Mouse (Mus musculus) heart, embryonic 15.5 days (tissue): ENCODE measurements around the gene Zfp69. TPM values are rescaled to one million over a fixed set of nuclear protein-coding genes. Genes with fewer than 3 reads are reported as not detected.
A peak's percentile ranks its signal among the peaks of the same experiment; 100 is the strongest.

ENCODE experiments used
- ATAC-seq: fragments of 200-750 bp; cut with Nextera tagmentation; replicated peaks from 2 replicates; pipeline ENCODE4 v1.8.0; 2017; ENCODE audit warnings: low read depth, moderate TSS enrichment; ENCODE audit not compliant: insufficient number of reproducible peaks, insufficient read depth, low FRiP score
- H3K27ac ChIP-seq: fragments of 300-500 bp; sonication (generic); 2 replicates; pipeline ENCODE4 v1.5.1; 2015; ENCODE audit warnings: mild to moderate bottlenecking, inconsistent platforms
- H3K27me3 ChIP-seq: fragments of 300-500 bp; sonication (generic); 2 replicates; pipeline ENCODE4 v1.6.1; 2015; ENCODE audit warnings: inconsistent platforms
- H3K36me3 ChIP-seq: fragments of 300-500 bp; sonication (generic); 2 replicates; pipeline ENCODE4 v1.6.1; 2015; ENCODE audit warnings: mild to moderate bottlenecking, inconsistent platforms
- H3K4me1 ChIP-seq: fragments of 300-500 bp; sonication (generic); replicated peaks from 2 replicates; pipeline ENCODE4 v1.6.1; 2015; ENCODE audit warnings: inconsistent platforms
- H3K4me2 ChIP-seq: fragments of 300-500 bp; sonication (generic); 2 replicates; pipeline ENCODE4 v1.6.1; 2015; ENCODE audit warnings: inconsistent platforms, mild to moderate bottlenecking, moderate library complexity
- H3K4me3 ChIP-seq: fragments of 300-500 bp; sonication (generic); 2 replicates; pipeline ENCODE4 v1.5.1; 2015; ENCODE audit warnings: mild to moderate bottlenecking, inconsistent platforms
- H3K9ac ChIP-seq: fragments of 300-500 bp; sonication (generic); 2 replicates; pipeline ENCODE4 v1.6.1; 2015; ENCODE audit warnings: mild to moderate bottlenecking, inconsistent platforms
- H3K9me3 ChIP-seq: fragments of 300-500 bp; sonication (generic); replicated peaks from 2 replicates; pipeline ENCODE4 v1.6.1; 2016; ENCODE audit warnings: inconsistent platforms
- WGBS: fragments of 180-500 bp; shearing (Covaris S2); methylation state at CpG from one replicate; pipeline ENCODE4 v1.1.7; 2015; ENCODE audit warnings: mixed read lengths; 5-methylcytosine and 5-hydroxymethylcytosine counted together
- polyA plus RNA-seq: library from polyadenylated mRNA; unstranded; fragments of >200 nt; fragmentation: Nextera tagmentation; extraction: Ambion mirVana; gene quantifications from 2 replicates; pipeline ENCODE4 v1.2.1, GENCODE M21; 2015

Zfp69 gene
- polyA plus RNA-seq, 1 experiment from 2014 or later, result 10.7 TPM

DNA sequence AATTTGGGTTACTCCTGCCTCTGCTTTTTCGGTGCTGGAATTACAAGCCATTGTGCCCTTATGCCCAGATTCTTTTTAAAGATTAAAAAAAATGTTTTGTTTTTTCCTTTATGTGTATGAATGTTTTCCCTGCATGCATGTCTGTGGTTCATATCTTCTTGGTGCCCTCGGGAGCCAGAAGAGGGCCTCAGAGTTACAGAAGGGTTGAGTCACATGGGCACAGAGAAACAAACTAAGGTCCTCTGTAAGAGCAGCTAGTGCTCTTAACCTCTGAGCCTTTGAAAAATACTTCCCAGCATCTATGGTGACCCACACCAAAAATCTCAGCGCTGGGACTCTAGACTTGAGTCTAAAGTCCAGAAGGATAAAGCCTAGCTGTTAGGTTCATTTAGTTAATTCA lies 26.1 kb downstream of the Zfp69 start:
- Histone ChIP-seq H3K4me2 (peak overlapping the region; percentile 65), H3K36me3 (peaks cover 19% of the 10 kb centered on the region), H3K27me3 (no peaks in the 10 kb centered on the region), H3K27ac (peak overlapping the region; percentile 87), H3K9me3 (no peaks in the 10 kb centered on the region), H3K4me3 (peak overlapping the region; percentile 62), H3K4me1 (peaks cover 12% of the 10 kb centered on the region; the same call in 1 of the 2 replicates), H3K9ac (peak overlapping the region; percentile 60)
- ATAC-seq, result 0 out of 2 replicates have a peak, but pooled peaks have one; percentile 55
- 17% methylated on average over 3 of the region's 3 CpGs for WGBS

DNA sequence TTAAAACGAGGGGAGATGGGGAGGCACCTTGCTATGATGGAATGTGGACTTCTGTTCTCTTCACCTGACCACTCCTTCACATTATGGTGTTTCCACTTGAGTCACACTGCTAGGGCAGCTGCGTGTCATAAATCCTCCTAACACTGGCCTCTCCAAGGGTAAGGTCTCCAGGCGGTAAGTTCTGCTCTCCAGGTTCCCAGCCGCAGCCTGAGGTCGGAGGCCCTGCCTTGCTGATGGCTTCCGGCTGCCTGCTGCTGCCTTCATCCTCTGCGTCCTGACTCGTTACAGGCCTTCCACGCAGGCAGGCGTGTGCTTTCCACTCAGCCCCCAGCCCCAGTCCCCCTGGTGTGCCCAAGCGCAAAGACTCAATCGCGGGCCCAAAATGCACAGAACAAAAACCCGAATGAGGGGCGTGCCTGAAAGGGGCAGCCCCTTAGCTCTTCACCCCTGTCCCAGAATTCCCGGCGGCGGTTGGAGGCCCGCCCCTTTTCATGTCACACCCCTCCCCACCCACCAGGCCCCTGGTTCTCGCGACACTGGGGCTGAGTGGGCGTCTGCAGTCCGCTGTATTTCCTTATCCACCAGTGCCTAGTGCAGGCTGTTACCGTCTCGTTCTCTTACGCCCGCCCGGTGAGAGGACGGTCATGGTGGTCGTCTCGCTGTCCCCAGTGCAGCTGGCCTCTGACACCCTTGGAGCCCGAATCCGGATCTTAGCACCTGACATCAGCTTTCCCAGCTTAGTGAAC lies 26.8 kb downstream of the Zfp69 start, which contains the start of gene Exo5:
Gene Exo5, minus strand, starts transcription at position 464 of the 746 bp plus-strand sequence.
- peaks cover 12% of the 10 kb centered on the region; the same call in 1 of the 2 replicates for H3K4me1 ChIP-seq
- peak; percentile 97 for ATAC-seq
- no peaks in the 10 kb centered on the region for H3K9me3 ChIP-seq
- peak within 1 kb of the TSS; percentile 60 for H3K9ac ChIP-seq
- under 1% methylated on average over 33 of the region's 33 CpGs for WGBS
- H3K4me2 ChIP-seq, result peak within 1 kb of the TSS; percentile 65
- H3K4me3 ChIP-seq, result peak within 1 kb of the TSS; percentile 62
- peak within 1 kb of the TSS; percentile 87 for H3K27ac ChIP-seq
- no peaks in the 10 kb centered on the region for H3K27me3 ChIP-seq
- peaks cover 17% of the 10 kb centered on the region for H3K36me3 ChIP-seq

DNA sequence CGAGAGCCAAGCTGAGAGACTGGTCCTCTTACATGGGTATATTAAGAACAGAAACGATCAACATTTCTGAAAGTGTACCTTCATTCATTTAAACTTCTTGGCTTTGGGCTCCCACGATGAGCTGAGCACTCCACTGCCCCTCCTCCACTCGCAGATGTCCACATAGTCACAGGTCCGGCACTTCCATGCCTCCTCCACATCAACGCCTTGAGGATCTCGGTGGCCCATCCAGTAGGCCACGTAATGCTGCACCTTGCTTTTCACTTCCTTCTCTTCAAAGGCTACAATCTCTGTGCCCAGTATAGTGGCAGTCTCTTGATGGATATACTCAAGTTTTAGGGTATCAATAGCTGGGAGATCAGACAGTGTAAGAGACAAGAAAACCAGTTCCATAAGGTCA lies 30.0 kb downstream of the Zfp69 start:
- no peak overlapping the region for H3K4me2 ChIP-seq
- ATAC-seq, result no peak
- H3K27ac ChIP-seq, result no peak overlapping the region
- H3K9me3 ChIP-seq, result no peaks in the 10 kb centered on the region
- WGBS, result 96% methylated on average over 8 of the region's 8 CpGs
- H3K4me1 ChIP-seq, result peaks cover 12% of the 10 kb centered on the region; the same call in 1 of the 2 replicates
- no peaks in the 10 kb centered on the region for H3K27me3 ChIP-seq
- no peak overlapping the region for H3K4me3 ChIP-seq
- no peak overlapping the region for H3K9ac ChIP-seq
- H3K36me3 ChIP-seq, result peaks cover 17% of the 10 kb centered on the region

DNA sequence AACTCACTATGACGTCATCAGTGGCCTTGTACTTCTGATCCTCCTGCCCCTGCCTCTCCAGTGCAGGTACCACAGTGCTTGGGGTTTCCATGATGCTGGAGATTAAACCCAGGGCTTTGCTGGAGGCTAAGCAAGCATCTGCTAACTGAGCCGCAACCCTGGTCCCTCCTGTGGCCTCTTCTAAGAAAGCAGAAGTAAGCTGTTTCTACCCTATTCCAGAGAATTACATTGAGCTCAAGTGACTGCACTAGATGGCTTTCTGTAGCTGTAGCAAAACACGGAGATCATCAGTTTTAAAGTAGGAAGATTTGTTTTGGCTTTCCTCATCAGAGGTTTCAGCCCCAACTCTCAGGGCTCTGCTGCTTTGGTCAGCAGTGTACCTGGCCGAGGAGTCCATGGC lies 37.0 kb downstream of the Zfp69 start:
- WGBS, result 68% methylated on average over 4 of the region's 4 CpGs
- Histone ChIP-seq H3K4me1 (no peaks in the 10 kb centered on the region), H3K36me3 (no peaks in the 10 kb centered on the region), H3K27ac (no peak overlapping the region), H3K4me2 (no peak overlapping the region), H3K27me3 (0 out of 2 replicates have a peak, but pooled peaks cover 5% of the 10 kb centered on the region), H3K9ac (no peak overlapping the region), H3K9me3 (no peaks in the 10 kb centered on the region), H3K4me3 (no peak overlapping the region)
- ATAC-seq, result no peak

DNA sequence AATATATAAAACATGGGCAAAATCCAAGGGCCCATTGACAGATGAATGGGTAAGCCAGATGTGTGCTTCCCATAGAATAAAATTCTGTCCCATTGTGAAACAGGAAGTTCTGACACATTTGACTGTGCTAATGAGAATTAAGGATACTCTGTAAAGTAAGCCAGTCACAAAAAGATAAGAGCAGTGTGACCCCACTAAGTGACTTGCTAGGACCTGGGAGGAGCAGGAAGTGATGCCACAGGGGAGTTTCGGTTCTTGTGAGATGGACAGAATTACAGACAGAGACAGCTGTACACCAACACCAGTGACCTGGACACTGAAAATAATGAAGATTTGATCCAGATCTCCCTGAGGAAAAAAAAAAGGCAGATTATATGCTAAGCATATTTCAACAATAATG lies 37.6 kb downstream of the Zfp69 start:
- no peak overlapping the region for H3K4me3 ChIP-seq
- no peak overlapping the region for H3K27ac ChIP-seq
- H3K4me2 ChIP-seq, result no peak overlapping the region
- no peaks in the 10 kb centered on the region for H3K4me1 ChIP-seq
- no peak overlapping the region for H3K9ac ChIP-seq
- H3K27me3 ChIP-seq, result 0 out of 2 replicates have a peak, but pooled peaks cover 5% of the 10 kb centered on the region
- no peaks in the 10 kb centered on the region for H3K9me3 ChIP-seq
- no peaks in the 10 kb centered on the region for H3K36me3 ChIP-seq
- WGBS, result 45% methylated on average over 1 of the region's 1 CpGs
- no peak for ATAC-seq

DNA sequence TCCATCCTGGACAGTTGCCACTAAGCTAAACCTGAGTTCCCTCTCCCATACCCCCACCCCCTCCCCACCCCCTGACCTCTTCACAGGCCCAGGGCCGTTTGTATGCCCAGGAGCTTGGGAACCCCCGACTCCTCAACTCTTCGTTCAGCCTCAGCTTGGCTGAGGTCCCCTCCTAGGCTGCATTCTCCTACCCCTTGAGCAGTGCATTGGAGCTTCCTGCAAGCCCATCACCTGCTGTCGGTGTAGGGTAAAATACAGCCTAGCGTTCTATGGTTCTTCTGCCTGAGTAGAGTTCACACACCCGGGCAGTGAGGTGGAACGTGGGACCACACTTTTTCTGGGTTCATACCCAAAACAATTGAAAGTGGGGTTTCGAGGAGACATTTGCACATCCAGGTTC lies 38.1 kb downstream of the Zfp69 start:
- H3K27me3 ChIP-seq, result 0 out of 2 replicates have a peak, but pooled peaks cover 5% of the 10 kb centered on the region

DNA sequence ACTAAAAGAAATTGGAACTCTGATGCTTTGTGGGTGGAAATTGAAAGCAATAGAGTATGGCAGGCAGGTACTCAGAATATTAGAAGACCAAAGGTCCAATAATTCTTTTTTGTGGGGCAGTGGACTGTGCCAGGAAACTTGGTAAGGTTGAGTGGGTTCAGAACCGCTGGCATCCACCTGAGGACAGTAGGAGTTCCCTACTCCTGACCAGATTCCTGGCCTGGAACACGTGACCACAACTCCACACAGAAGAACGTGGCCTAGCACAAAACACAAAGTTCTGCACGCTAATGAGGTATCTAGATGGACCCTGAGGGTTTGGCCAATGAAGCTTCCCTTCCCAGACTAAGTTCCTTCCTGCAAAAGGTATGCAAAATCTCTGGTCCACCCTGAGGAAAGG lies 38.6 kb downstream of the Zfp69 start:
- H3K4me1 ChIP-seq, result no peaks in the 10 kb centered on the region
- H3K9ac ChIP-seq, result no peak overlapping the region
- no peak overlapping the region for H3K4me3 ChIP-seq
- H3K36me3 ChIP-seq, result no peaks in the 10 kb centered on the region
- no peaks in the 10 kb centered on the region for H3K9me3 ChIP-seq
- WGBS, result 46% methylated on average over 4 of the region's 4 CpGs
- H3K4me2 ChIP-seq, result no peak overlapping the region
- H3K27ac ChIP-seq, result no peak overlapping the region
- 0 out of 2 replicates have a peak, but pooled peaks cover 5% of the 10 kb centered on the region for H3K27me3 ChIP-seq
- no peak for ATAC-seq

More for the DNA sequence above, 38.1 kb downstream of the Zfp69 start:
- Histone ChIP-seq H3K4me3 (no peak overlapping the region), H3K4me1 (no peaks in the 10 kb centered on the region), H3K4me2 (no peak overlapping the region), H3K36me3 (no peaks in the 10 kb centered on the region), H3K27ac (no peak overlapping the region), H3K9ac (no peak overlapping the region), H3K9me3 (no peaks in the 10 kb centered on the region)
- no peak for ATAC-seq
- 58% methylated on average over 8 of the region's 8 CpGs for WGBS

DNA sequence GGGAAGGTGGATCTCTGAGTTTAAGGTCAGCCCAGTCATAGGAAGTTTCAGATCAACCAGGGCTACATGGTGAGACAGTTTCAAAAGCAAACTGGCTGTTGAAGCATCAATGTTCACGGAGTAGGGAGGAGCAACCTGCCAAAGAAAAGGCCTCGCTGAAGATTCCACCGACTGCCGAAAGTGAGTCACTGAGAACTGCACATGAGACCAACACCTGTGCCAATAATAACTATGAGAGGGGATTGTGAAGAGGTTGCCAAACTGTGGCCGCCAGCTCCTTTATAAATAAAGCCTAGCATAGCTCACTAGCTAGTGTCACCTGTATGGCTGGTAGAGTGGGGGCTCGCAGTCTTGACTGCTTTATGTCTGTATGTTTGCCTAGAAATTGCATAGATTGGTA lies 40.4 kb downstream of the Zfp69 start:
- WGBS, result 57% methylated on average over 6 of the region's 6 CpGs
- no peak for ATAC-seq

DNA sequence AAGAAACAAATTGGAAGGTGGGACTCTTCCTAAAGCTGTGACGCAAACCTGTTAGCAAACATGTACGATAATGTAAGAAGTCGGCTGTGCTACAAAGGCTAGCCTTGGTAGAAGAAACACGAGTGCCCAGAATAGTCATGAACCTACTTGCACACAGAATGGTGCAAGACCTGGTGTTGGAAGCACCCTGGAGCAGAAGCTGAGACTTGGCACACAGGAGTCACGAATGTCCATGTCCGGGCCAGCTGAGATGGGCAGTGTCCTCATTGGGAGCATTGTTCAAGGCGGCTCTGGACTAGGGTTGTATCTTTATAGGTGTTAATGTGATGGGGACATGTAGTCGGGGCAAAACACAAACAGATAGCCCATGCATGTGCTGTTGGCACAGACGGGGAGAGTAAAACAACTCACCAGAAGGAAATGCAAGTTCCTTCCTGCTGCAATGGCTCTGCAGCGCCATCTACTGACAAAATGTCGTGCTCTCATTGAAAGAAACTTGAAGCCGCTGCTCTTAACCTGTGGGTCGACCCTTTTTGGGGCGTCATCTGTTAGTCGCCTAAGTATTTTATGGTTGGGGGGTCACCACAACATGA lies 41.8 kb downstream of the Zfp69 start:
- no peak for ATAC-seq
- Histone ChIP-seq H3K36me3 (no peaks in the 10 kb centered on the region), H3K9me3 (no peaks in the 10 kb centered on the region), H3K9ac (no peak overlapping the region), H3K4me2 (peak overlapping the region; percentile 28; the same call in 1 of the 2 replicates), H3K27me3 (no peaks in the 10 kb centered on the region), H3K4me1 (no peaks in the 10 kb centered on the region), H3K27ac (no peak overlapping the region), H3K4me3 (no peak overlapping the region)
- WGBS, result 29% methylated on average over 15 of the region's 15 CpGs

More for the DNA sequence above, 40.4 kb downstream of the Zfp69 start:
- H3K4me2 ChIP-seq, result no peak overlapping the region
- no peak overlapping the region for H3K4me3 ChIP-seq
- no peaks in the 10 kb centered on the region for H3K36me3 ChIP-seq
- no peaks in the 10 kb centered on the region for H3K9me3 ChIP-seq
- 0 out of 2 replicates have a peak, but pooled peaks cover 3% of the 10 kb centered on the region for H3K27me3 ChIP-seq
- no peaks in the 10 kb centered on the region for H3K4me1 ChIP-seq
- H3K27ac ChIP-seq, result no peak overlapping the region
- no peak overlapping the region for H3K9ac ChIP-seq

DNA sequence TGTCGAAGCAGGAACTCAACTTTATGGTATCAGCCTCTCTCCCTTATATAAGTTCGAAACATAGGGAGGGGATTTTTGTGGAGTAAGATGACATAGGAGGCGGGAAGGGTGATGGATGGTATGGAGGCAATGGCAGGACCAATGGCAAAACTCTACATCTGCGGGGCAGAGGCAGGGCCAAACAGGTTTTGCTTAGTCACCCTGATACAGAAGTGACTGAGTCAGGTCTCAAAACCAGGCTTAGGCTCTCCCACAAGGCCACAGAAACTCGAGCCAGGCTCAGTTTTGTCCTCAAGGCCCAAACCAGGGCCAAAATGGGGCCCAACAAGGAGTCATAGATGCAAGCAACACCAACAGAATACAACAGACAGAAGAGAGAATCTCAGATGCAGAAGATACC lies 45.9 kb downstream of the Zfp69 start:
- no peaks in the 10 kb centered on the region for H3K9me3 ChIP-seq
- no peak for ATAC-seq
- H3K4me1 ChIP-seq, result no peaks in the 10 kb centered on the region
- H3K9ac ChIP-seq, result no peak overlapping the region
- H3K4me2 ChIP-seq, result no peak overlapping the region
- H3K27me3 ChIP-seq, result no peaks in the 10 kb centered on the region
- no peaks in the 10 kb centered on the region for H3K36me3 ChIP-seq
- H3K4me3 ChIP-seq, result no peak overlapping the region
- no peak overlapping the region for H3K27ac ChIP-seq
- WGBS, result 72% methylated on average over 5 of the region's 5 CpGs

DNA sequence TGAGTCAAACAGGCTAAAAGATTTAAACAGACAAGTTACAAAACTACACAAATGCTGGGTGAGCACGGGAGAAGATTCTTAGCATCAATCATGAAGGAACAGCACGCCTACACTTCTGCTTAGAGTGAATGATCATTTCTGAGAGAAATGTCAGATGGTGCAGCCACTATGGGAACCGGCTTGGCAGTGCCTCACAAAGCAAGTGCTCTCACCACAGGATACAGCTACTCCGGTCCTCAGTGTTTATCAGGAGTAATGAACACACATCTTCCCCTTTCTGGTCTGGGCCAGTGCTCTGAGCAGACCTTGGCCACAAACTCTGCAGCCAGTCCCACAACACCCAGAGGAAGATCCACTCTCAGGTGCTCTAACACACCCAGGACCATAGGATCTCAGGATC lies 47.0 kb downstream of the Zfp69 start:
- Histone ChIP-seq H3K36me3 (no peaks in the 10 kb centered on the region), H3K4me3 (no peak overlapping the region), H3K4me1 (no peaks in the 10 kb centered on the region), H3K9ac (no peak overlapping the region), H3K9me3 (no peaks in the 10 kb centered on the region), H3K4me2 (no peak overlapping the region), H3K27ac (no peak overlapping the region), H3K27me3 (no peaks in the 10 kb centered on the region)
- ATAC-seq, result no peak
- 53% methylated on average over 4 of the region's 4 CpGs for WGBS
